Mouse (Mus musculus) cerebellum, adult 8-10 months (tissue): Measurements from ENCODE around the gene Olfr491.

Source experiments
- DNase-seq: peaks from one replicate; pipeline ENCODE4 v3.0.0; 2022

The Olfr491 gene

GRCm38 (mm10) chr7:108313151-108313550 lies at the start of gene Olfr491:
Olfr491 (plus strand) TSS chr7:108313451.
- no peak for DNase-seq

GRCm38 (mm10) chr7:108288834-108289233 lies 24.4 kb upstream of the Olfr491 start, which contains the start of gene Olfr490:
Olfr490 (minus strand) TSS chr7:108288934.
- no peak for DNase-seq

DNA sequence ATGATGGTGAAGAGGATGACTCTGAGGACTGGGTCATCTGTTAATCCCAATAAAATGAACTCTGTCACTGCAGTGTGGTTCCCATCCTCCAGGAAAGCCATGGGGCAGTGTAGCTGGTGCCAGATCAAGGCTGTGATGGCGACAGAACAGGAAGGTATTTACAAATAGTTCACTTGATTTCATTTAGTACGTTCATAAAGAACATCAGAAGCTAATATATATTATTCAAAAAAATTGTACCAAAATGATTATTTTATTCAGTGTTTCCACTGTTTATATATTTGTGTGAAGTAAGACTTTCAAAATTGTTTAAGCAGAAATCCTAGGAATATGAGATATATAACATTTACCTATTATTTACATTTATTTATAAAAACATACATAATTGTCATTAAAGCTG lies 10.3 kb downstream of the Olfr491 start, which contains the start of gene Olfr492:
Olfr492 (minus strand) TSS at position 101 of the 400 bp plus-strand sequence.
- no peak for DNase-seq

DNA sequence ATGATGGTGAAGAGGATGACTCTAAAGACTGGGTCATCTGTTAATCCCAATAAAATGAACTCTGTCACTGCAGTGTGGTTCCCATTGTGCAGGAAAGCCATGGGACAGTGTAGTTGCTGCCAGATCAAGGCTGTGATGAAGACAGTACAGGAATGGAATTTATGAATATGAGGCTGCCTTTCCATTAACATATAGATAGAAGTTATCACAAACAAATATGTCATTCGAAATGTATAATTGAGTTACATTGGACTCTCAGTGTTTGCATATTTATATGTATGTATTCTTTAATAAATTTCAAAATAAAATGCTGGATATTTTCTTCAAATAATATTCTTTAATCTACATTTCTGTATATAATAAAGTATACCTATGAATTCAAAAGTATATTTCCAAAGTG lies 33.6 kb downstream of the Olfr491 start, which contains the start of gene Olfr493:
Olfr493 (minus strand) TSS at position 101 of the 400 bp plus-strand sequence.
- no peak for DNase-seq

- no peak for DNase-seq
These were observed 51.8 kb downstream of the Olfr491 start, which contains the start of gene Olfr494 for GRCm38 (mm10) chr7:108365035-108365434. Olfr494 (plus strand) TSS chr7:108365335.
